Mouse (Mus musculus) embryo, embryonic 10.5 days (tissue): Measurements from ENCODE around the gene Gmppa.
A peak's percentile ranks its signal among the peaks of the same experiment; 100 is the strongest.

Source experiments
- DNase-seq: peaks from one replicate; pipeline ENCODE4 v3.0.0-alpha.2; 2015; ENCODE audit warnings: low spot score

Gmppa gene

GRCm38 (mm10) chr1:75422823-75423471, 12.8 kb upstream of the Gmppa start:
- DNase-seq = peak; percentile 68

GRCm38 (mm10) chr1:75423780-75424390, 11.8 kb upstream of the Gmppa start:
- peak; percentile 15 for DNase-seq

- DNase-seq = peak; percentile 89
These were observed 9.8 kb upstream of the Gmppa start for GRCm38 (mm10) chr1:75425796-75426471.

DNA sequence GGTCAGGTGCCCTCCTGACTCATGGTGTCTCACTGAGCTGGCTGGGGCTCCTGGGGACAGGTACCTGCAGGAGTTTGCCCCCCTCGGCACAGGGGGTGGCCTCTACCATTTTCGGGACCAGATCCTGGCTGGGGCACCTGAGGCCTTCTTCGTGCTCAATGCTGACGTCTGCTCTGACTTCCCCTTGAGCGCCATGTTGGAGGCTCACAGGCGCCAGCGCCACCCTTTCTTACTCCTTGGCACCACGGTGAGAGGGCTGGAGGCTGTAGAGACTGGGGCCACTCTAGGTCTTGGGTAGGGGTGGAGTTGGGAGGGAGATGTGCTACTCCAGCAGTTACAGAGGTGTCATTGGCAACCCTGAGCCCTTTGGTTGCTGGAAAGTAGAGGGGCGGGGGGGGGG, 3.1 kb downstream of the Gmppa start:
- no peak for DNase-seq

- DNase-seq = no peak
These were observed 4.9 kb downstream of the Gmppa start for GRCm38 (mm10) chr1:75440661-75441060.

DNA sequence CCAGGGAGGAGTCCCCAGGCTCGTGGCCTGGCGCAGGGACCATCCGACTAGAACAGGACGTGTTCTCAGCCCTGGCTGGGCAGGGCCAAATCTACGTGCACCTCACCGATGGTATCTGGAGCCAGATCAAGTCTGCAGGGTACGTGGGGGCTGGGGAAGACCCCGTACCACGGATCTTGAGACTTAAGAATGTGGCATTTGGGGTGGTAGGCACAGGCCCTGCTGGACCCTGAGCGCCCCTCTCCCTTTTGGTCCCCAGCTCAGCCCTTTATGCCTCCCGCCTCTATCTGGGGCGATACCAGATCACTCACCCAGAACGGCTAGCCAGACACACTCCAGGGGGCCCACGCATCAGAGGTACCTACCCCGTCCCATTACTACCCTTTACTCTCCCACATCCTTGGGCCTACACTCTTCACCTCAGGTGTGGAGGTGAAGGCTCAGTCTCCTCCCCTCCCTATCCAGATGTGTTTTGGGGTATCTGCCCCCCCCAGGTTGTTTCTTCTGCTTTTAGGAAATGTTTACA, 5.8 kb downstream of the Gmppa start:
- DNase-seq = no peak

GRCm38 (mm10) chr1:75442171-75442570, 6.4 kb downstream of the Gmppa start:
- DNase-seq = no peak

DNA sequence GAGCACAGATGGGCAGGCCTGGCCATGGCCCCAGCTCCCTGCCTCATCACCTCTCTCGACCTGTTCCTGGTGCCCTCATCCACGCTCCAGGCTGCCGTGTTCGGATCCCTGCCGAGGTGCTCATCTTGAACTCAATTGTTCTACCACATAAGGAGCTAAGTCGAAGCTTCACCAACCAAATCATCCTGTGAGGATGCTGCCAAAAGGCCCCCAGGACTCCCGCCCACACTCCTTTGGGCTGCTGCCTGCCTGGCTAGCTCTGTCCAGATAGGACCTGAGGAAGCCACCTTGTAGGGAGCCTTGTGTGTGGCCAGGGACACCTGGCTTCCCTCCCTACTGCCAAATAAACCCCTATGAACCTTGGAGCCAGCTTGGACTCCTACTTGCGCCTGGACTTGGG, 7.1 kb downstream of the Gmppa start:
- DNase-seq = no peak

- peak; percentile 30 for DNase-seq
These were observed 7.7 kb downstream of the Gmppa start for GRCm38 (mm10) chr1:75443247-75444024.

GRCm38 (mm10) chr1:75444208-75444607, 8.5 kb downstream of the Gmppa start:
- peak; percentile 51 for DNase-seq

DNA sequence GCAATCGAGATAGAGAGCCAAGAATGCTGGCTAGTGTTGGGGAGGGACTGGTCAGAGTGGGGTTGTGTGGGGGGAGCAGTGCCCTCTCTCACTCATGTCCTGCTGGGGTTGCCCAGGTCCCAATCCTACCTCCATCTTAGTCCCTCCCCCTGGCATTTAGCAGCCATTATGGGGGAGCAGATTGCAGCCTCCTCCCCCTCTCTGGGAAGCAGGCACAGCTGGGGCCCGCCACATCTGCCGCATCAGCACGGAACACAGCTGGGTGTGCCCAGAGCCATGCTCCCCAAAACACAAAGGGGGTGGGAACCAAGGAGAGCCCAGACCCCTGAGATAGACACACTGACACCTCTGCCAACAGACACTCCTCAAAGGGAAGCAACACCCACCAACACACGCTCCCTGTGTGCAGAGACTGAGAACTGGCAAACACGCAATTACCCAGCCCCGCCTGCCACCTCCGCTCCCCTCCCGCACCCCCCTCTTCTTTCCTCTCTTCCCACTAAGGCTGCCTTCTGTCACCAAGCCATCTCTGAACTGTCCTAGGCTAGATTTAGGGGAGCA, 9.5 kb downstream of the Gmppa start:
- DNase-seq = no peak

- peak; percentile 89 for DNase-seq
These were observed 10.3 kb downstream of the Gmppa start for GRCm38 (mm10) chr1:75445751-75446611.

DNA sequence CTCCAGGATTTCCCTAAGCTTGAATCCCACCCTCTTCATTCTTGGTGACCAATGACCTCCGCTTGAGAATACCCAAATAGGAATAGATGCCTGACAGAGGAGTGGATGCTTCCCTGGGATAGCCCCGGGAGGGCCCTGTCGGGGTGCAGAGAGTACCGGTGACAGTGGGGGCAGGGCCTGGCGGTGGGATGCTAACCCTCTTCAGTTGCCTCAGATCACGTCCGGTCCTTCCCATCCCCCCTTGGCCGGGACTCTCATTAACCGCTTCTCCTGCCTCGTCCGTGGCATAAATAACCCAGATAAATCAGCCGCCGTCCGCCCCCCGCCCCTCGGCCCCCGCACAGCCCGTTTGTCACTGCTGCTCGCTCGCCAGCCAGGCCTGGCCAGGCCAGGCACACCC, 10.9 kb downstream of the Gmppa start:
- DNase-seq = peak; percentile 73

DNA sequence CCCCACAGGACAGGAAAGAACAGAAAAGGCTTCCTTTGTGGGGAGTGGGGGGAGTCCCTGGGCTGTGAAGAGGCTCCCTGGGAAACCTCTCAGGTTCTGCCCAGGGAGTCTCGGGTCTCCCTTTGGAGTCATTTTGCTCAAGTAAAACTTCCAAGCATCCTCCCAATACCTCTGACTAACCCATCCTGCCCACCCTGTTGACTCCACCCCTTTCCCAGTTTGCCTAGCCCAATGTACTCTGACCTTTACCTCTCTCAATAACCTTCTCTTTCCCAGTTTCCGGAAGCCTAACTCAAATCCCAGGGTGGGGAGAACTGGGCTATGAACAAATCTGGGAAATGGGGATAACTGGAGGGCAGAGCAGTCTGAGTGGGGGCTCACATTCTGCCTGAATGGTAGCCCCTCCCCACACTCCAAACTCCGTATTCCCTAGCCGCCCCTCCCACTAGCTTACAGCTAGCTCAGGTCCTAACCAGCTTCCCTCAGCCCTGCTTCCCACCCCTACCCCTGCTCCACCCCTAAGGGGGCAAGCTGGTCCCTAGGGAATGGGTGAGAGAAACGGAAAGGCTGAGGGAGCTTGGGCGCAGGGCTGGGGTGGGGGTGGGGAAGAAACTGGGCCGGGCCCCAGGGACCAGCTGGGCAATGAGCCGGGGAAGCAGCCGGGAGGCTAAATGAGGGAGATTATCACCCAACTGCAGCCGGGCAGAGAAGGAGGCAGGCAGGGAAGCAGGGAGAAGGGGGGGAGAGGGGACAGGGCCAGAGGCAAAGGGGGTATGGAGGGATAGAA, 11.7 kb downstream of the Gmppa start:
- DNase-seq = peak; percentile 53

GRCm38 (mm10) chr1:75448052-75448431, 12.3 kb downstream of the Gmppa start:
- DNase-seq = peak; percentile 52

DNA sequence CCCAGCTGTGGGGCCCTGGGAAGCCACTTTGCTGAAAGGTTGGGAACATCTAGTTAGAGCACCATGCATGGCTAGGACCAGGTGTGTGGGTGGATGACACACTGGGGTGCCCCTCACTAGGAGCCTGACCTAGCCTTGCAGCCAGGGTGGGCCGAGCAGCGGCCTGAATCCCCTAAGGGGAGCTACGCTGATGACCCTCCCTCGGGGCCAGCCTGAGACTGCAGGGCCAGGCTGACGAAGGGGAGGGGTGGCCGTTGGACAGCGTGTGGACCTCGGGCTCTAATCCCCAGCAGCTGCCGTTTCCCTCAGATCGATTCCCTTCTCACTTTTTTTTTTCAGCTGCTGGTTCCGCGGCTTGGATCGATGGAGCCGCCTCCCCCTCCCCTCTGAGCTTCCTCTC, 13.2 kb downstream of the Gmppa start:
- DNase-seq = peak; percentile 62

DNA sequence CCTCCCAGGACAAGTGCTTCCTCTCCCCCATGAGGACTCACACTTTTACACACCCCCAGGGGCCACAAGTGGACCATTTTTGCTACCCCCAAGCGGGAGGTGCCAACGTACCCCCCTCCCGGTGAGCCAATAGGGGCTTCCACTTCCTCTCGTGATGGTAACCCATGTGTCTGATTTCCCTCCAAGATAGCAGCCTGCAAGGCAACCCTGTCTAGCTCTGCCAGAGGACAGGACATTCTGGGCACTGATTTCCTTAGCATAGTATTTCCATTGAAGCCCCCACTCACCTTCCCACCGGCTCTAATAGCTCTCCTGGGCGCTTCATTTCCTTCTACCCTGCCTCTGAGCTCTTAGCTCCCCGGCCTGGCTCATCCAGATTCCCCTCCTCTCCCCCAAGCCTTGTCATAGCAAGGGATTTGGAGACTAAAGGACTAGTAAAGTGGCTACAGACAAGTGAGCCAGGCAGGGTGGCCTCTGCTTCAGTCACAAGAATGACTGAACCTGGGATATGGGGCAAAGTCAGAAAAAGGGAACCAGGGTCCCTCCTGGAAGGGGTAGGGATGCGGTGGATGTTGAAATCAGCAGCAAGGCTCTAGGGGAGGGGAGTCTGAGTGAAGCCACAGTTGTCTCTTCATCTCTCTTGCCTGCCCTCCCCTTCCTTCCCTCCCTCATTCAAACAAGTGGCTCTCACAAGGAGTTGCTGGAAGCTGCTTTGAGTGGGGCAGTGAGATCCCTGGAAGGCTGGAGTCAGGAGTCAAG, 13.8 kb downstream of the Gmppa start:
- DNase-seq = no peak

- peak; percentile 37 for DNase-seq
These were observed 14.7 kb downstream of the Gmppa start, which contains the start of gene Asic4 for GRCm38 (mm10) chr1:75450314-75451005. Gene Asic4, plus strand, starts transcription at chr1:75450436.

DNA sequence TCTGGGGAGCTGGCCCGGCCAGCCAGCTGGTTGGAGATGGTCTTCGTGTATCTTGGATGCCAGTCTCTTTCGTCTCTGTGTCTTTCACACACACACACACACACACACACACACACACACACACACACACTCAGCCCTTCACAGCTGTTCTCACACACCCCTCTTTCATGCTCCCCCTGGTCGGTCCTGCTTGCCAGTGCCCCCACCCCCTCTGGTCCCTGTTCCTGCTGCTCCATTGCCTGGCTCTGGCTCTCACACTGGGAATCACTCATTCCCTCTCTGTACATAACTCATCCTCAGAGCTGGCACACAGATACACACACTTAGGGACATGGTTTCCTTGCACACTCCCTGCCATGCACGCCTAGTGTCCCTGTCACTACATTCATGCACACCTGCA, 16.2 kb downstream of the Gmppa start:
- no peak for DNase-seq
